Mouse (Mus musculus): ENCODE data around the gene Smim14.

Smim14 gene

GRCm38 (mm10) chr5:65466911-65467310 is 70.1 kb downstream of the Smim14 start:
- no peak for DNase-seq (ENCODE audit: low spot score in 2 of 2)

- DNase-seq (ENCODE audit: low spot score in 2 of 2): no peak
Measured at GRCm38 (mm10) chr5:65460361-65460760, 76.6 kb downstream of the Smim14 start.

- no peak for DNase-seq (ENCODE audit: low spot score in 2 of 2)
Measured at GRCm38 (mm10) chr5:65459454-65459853, 77.5 kb downstream of the Smim14 start.

GRCm38 (mm10) chr5:65457846-65458245 is 79.1 kb downstream of the Smim14 start:
- DNase-seq (ENCODE audit: low spot score in 2 of 2): no peak

- no peak for DNase-seq (ENCODE audit: low spot score in 2 of 2)
Measured at GRCm38 (mm10) chr5:65457086-65457827, 79.7 kb downstream of the Smim14 start.

- no peak for DNase-seq (ENCODE audit: low spot score in 2 of 2)
Measured at GRCm38 (mm10) chr5:65454771-65455170, 82.2 kb downstream of the Smim14 start.

- DNase-seq (ENCODE audit: low spot score in 2 of 2): no peak
Measured at GRCm38 (mm10) chr5:65448941-65449340, 88.0 kb downstream of the Smim14 start.

- no peak for DNase-seq (ENCODE audit: low spot score in 2 of 2)
Measured at GRCm38 (mm10) chr5:65447826-65448225, 89.2 kb downstream of the Smim14 start.

GRCm38 (mm10) chr5:65446756-65447155 is 90.2 kb downstream of the Smim14 start:
- DNase-seq (ENCODE audit: low spot score in 2 of 2): no peak

- no peak for DNase-seq (ENCODE audit: low spot score in 2 of 2)
Measured at GRCm38 (mm10) chr5:65444981-65445380, 92.0 kb downstream of the Smim14 start.

- DNase-seq (ENCODE audit: low spot score in 2 of 2): no peak
Measured at GRCm38 (mm10) chr5:65438041-65438440, 98.9 kb downstream of the Smim14 start.

GRCm38 (mm10) chr5:65435806-65436561 is 101.0 kb downstream of the Smim14 start, which contains the start of gene Ugdh:
Gene Ugdh (minus strand): TSS chr5:65435949.
- peak; percentile 87 to 95 for DNase-seq (ENCODE audit: low spot score in 2 of 2)

GRCm38 (mm10) chr5:65435363-65435805 is 101.6 kb downstream of the Smim14 start:
- DNase-seq (ENCODE audit: low spot score in 2 of 2): no peak

GRCm38 (mm10) chr5:65434471-65435362 is 102.3 kb downstream of the Smim14 start:
- DNase-seq (ENCODE audit: low spot score in 2 of 2): peak in 1 of 2 experiments; percentile 16

GRCm38 (mm10) chr5:65429441-65429840 is 107.5 kb downstream of the Smim14 start:
- DNase-seq (ENCODE audit: low spot score in 2 of 2): no peak

GRCm38 (mm10) chr5:65428321-65428720 is 108.7 kb downstream of the Smim14 start:
- no peak for DNase-seq (ENCODE audit: low spot score in 2 of 2)

GRCm38 (mm10) chr5:65425251-65425650 is 111.7 kb downstream of the Smim14 start:
- no peak for DNase-seq (ENCODE audit: low spot score in 2 of 2)

GRCm38 (mm10) chr5:65424215-65424614 is 112.8 kb downstream of the Smim14 start:
- DNase-seq (ENCODE audit: low spot score in 2 of 2): no peak

- no peak for DNase-seq (ENCODE audit: low spot score in 2 of 2)
Measured at GRCm38 (mm10) chr5:65422803-65423202, 114.2 kb downstream of the Smim14 start.

GRCm38 (mm10) chr5:65420822-65421221 is 116.2 kb downstream of the Smim14 start:
- no peak for DNase-seq (ENCODE audit: low spot score in 2 of 2)

- no peak for DNase-seq (ENCODE audit: low spot score in 2 of 2)
Measured at GRCm38 (mm10) chr5:65419136-65419535, 117.8 kb downstream of the Smim14 start.

Data from left cerebral cortex, adult 9 months (tissue).